Mouse (Mus musculus): Measurements from ENCODE around the gene Pin1. TPM values are rescaled to one million over a fixed set of nuclear protein-coding genes. Genes with fewer than 3 reads are reported as not detected.
"Not testable (repeated sequence)": the region's sequence is repeated elsewhere in the genome, so short reads cannot be mapped to it uniquely, and the experiment has no call there.

Gene Pin1
- total RNA-seq (2021) = 10 to 100 TPM; 13.0 to 15.0 TPM
- long read RNA-seq, experiment 1, transcript Pin1-201 (4 exons, 3,843 nt) = major isoform, 78 of 92 reads
- long read RNA-seq, experiment 1, partial matches to known transcripts = 1 of 92 reads
- long read RNA-seq, experiment 1, other reads (novel, unspliced or antisense) = 13 of 92 reads
- long read RNA-seq, experiment 2, transcript Pin1-201 (4 exons, 3,843 nt) = major isoform, 83 of 111 reads
- long read RNA-seq, experiment 2, partial matches to known transcripts = 11 of 111 reads
- long read RNA-seq, experiment 2, other reads (novel, unspliced or antisense) = 17 of 111 reads

GRCm38 (mm10) chr9:20651602-20652259 lies at the start of gene Pin1:
Gene Pin1 (plus strand): TSS chr9:20652095.
- peak within 1 kb of the TSS; percentile 73 for H3K4me3 ChIP-seq
- intact Hi-C loops (cut with DNase I) = no loop called here
- TF ChIP-seq CTCF (IDR thresholded peaks at IDR 0.05) = no peak
- peak within 1 kb of the TSS; percentile 91 for H3K27ac ChIP-seq
- DNase-seq = peak; percentile 99

DNA sequence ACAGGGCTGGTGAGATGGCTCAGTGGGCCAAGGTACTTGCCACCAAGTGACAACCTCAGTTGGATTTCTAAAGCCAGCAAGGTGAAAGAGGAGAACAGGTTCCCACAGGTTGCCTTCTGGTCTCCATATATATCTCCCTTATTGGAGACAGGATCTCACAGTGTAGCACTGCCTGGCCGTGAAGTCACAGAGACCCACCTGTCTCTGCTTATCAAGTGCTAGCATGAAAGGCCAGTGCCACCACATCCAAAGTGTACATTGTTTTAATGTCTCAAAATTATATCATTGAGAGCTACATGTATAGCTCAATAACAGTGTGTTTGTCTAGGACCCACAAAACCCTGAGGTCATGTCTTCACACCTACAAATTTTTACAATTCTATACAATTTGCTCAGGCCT lies 45.6 kb upstream of the Pin1 start:
- Histone ChIP-seq H3K27ac (no peak overlapping the region), H3K4me3 (no peak overlapping the region; the same call in 1 of the 2 replicates)
- no peak for DNase-seq
- intact Hi-C loops (cut with DNase I) = loop anchor here (2.0 to 10.0 kb wide), 2 partner anchors 37 to 141 kb away; partner anchors contain the start of genes Ubl5 and Zfp26
- TF ChIP-seq CTCF (IDR thresholded peaks at IDR 0.05) = no peak

GRCm38 (mm10) chr9:20607100-20607974 lies 44.6 kb upstream of the Pin1 start:
- intact Hi-C loops (cut with DNase I) = loop anchor here (2.0 to 10.0 kb wide), 2 partner anchors 35 to 143 kb away; partner anchors contain the start of genes Ubl5 and Zfp26
- TF ChIP-seq CTCF (IDR thresholded peaks at IDR 0.05) = no peak
- Histone ChIP-seq H3K27ac (peak overlapping the region; percentile 100), H3K4me3 (peak overlapping the region; percentile 83)
- DNase-seq = peak; percentile 86

- no peak; the same call in 1 of the 2 replicates for TF ChIP-seq CTCF (IDR thresholded peaks at IDR 0.05)
- H3K4me3 ChIP-seq = no peak overlapping the region
- intact Hi-C loops (cut with DNase I) = loop anchor here (10.0 kb wide), 1 partner anchor 145 kb away; the partner anchor contains the start of gene Zfp26
- no peak for DNase-seq
- H3K27ac ChIP-seq = no peak overlapping the region
Observed at GRCm38 (mm10) chr9:20609831-20610464, 41.9 kb upstream of the Pin1 start.

DNA sequence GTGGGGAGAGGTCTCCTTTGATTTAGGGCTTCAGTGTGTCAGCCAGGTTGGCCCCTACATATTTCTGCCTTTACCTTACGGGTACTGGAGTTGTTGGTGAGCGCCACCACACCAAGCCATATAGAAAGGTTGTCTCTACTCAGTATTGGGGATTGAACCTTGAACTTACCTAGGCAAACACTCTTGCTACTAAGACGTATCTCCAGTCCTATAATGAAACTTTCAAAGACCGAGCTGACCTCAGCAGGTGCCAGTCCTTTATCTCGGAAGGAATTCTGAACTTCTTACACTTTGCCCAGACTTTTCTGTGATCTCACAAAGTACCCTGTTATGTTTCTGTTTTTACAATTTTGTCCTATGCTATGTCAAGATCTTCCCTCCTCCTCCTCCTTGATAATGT lies 39.9 kb upstream of the Pin1 start:
- no peak for TF ChIP-seq CTCF (IDR thresholded peaks at IDR 0.05)
- Histone ChIP-seq H3K27ac (no peak overlapping the region), H3K4me3 (no peak overlapping the region)
- intact Hi-C loops (cut with DNase I) = no loop called here
- no peak for DNase-seq

- H3K27ac ChIP-seq = no peak overlapping the region
- H3K4me3 ChIP-seq = no peak overlapping the region
- DNase-seq = no peak
- intact Hi-C loops (cut with DNase I) = no loop called here
- no peak for TF ChIP-seq CTCF (IDR thresholded peaks at IDR 0.05)
Observed at GRCm38 (mm10) chr9:20616685-20617084, 35.2 kb upstream of the Pin1 start.

GRCm38 (mm10) chr9:20631332-20631731 lies 20.6 kb upstream of the Pin1 start:
- DNase-seq = no peak
- no peak for TF ChIP-seq CTCF (IDR thresholded peaks at IDR 0.05)
- no peak overlapping the region for H3K27ac ChIP-seq
- H3K4me3 ChIP-seq = no peak overlapping the region
- intact Hi-C loops (cut with DNase I) = no loop called here

- H3K4me3 ChIP-seq; H3K27ac ChIP-seq; DNase-seq; intact Hi-C loops (cut with DNase I): not testable (repeated sequence)
Observed at GRCm38 (mm10) chr9:20635676-20636075, 16.2 kb upstream of the Pin1 start.

- intact Hi-C loops (cut with DNase I) = no loop called here
- no peak overlapping the region for H3K4me3 ChIP-seq
- no peak for DNase-seq
- no peak for TF ChIP-seq CTCF (IDR thresholded peaks at IDR 0.05)
- no peak overlapping the region for H3K27ac ChIP-seq
Observed at GRCm38 (mm10) chr9:20636256-20636655, 15.6 kb upstream of the Pin1 start.

DNA sequence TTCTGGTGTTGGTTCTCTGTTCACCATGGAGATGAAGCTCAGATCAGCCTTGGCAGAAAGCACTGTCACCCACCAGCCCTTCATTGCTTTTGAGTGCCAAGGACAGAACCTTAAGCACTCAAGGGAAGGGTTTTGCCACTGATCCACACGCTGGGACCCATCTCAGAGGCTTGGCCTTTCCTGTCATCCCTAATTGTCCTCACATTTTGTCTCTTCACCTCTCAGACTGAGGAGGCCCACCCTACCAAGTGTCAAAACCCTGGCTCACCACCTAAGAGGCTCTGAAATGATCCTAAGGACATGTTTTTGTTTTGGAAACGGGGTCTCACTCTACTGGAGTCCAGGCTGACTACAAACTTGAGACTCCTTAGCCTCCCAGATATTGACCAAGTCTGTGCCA lies 15.1 kb upstream of the Pin1 start:
- DNase-seq = no peak
- H3K27ac ChIP-seq = no peak overlapping the region
- no peak overlapping the region for H3K4me3 ChIP-seq
- intact Hi-C loops (cut with DNase I) = no loop called here
- no peak for TF ChIP-seq CTCF (IDR thresholded peaks at IDR 0.05)

DNA sequence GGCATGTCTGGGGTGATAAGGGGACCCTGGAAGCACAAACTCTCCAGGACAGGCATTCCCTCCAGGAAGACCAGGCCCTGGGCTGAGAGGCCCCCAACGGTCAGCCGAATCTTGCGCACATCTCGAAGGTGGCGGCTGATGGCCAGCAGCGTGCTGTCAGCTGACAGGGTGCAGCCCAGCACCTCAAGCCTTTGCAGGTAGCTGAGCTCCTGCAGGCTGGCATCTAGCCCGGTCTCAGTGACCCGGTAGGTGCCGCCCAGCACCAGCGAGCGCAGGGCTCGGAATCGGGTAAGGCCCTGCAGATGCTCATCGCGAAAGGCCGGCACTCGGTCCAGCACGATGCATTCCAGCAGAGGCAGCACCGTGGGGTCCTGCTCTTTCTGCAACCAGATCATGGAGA lies 13.3 kb upstream of the Pin1 start:
- intact Hi-C loops (cut with DNase I) = no loop called here
- no peak for TF ChIP-seq CTCF (IDR thresholded peaks at IDR 0.05)
- Histone ChIP-seq H3K4me3 (no peak overlapping the region), H3K27ac (no peak overlapping the region)
- peak; percentile 33 for DNase-seq

DNA sequence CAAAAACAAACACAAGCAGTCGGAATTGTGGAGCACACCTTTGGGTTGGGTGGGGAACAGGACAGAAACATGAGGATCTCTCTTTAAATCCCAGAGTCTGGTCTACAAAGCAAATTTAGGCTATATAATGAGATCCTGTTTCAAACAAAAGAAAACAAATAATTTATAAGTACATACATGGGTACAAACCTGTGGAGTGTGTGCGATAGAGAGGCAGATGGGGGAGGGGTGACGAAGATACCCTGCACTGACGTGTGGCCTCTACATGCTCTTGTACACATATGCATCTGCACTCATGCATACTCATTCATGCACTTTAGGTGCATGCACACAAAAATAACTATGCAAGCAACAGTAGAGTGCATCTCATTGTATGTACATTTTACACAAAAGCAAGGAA lies 12.4 kb upstream of the Pin1 start:
- H3K4me3 ChIP-seq = no peak overlapping the region
- intact Hi-C loops (cut with DNase I) = no loop called here
- H3K27ac ChIP-seq = no peak overlapping the region
- no peak for TF ChIP-seq CTCF (IDR thresholded peaks at IDR 0.05)
- no peak for DNase-seq
